Mouse (Mus musculus) kidney, postnatal 14 days (tissue): ENCODE results near the gene Xpr1.

Experiments
- DNase-seq: peaks from one replicate; pipeline ENCODE4 v3.0.0; 2022; ENCODE audit warnings: mixed read lengths

The Xpr1 gene

DNA sequence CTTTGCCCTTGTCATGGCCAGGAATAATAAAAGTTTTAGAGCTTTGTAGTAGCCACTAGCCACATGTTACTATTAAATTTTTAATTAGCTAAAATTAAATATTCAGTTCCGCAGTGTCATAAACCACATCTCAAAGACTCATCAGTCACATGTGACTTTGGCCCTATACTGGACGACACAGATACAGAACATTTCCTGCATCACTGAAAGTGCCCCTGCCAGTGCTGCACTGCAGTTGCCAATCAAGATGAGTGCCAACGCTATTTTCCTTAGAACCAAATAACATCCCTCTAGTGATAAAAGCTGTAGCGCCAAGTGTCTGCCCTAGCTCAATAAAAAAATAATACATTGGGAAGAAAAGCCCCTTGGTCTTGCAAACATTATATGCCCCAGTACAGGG, 17.2 kb downstream of the Xpr1 start:
- DNase-seq = no peak

GRCm38 (mm10) chr1:155394829-155395228, 22.4 kb downstream of the Xpr1 start:
- DNase-seq = no peak

DNA sequence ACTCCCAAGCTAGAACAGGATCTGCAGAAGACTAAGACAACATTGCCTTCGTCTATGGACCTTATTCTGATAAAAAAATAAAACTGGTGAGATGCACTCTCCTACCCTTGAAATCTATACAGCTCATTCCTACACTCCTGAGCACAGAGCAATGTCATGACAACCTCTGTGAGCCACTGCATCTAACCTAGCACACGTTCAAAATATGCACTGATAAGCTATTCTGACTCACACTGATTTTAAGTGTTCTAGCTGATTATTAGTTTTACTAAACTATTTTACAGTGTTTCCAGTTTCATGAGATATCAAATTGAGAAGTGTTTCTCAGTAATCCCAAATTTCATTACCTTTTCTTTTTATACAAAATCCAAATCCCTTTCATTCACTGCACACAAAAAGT, 23.2 kb downstream of the Xpr1 start:
- no peak for DNase-seq

DNA sequence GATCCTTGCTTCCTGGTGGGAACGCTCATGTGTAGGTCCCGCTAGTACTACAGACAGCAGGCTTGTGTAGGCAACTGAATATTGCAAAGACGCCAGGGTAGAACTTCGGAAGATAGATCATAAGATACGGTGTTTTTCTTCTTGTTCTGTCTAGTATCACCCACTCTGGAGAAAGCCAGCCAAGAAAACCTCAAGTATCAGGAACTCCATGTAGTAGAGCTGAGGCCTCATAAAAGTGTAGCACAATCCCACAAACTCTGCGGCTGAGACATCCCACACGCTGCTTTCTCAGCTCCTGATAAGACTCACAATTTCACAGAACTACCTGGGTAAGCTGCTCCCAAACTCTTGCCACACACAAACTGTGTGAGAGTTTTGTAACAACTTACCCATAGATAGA, 24.4 kb downstream of the Xpr1 start:
- no peak for DNase-seq

DNA sequence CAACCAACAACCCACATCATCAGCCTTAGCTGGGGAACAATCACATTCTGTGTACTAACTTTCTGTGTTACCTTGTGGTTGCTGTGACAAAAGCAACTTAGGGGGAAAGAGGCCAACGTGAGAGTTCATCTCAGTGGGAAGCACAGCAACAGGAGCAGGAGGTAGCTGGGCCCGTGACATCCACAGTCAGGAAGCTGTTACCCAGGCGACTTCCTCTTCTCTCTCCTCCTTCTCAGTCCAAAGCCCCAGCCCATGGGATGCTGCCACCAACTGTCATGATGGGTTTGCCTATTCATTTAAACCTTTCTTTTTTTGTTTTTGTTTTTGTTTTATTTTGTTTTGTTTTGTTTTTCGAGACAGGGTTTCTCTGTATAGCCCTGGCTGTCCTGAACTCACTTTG, 25.7 kb downstream of the Xpr1 start:
- no peak for DNase-seq

GRCm38 (mm10) chr1:155388418-155388817, 28.8 kb downstream of the Xpr1 start:
- DNase-seq = no peak

GRCm38 (mm10) chr1:155386551-155386950, 30.7 kb downstream of the Xpr1 start:
- no peak for DNase-seq

DNA sequence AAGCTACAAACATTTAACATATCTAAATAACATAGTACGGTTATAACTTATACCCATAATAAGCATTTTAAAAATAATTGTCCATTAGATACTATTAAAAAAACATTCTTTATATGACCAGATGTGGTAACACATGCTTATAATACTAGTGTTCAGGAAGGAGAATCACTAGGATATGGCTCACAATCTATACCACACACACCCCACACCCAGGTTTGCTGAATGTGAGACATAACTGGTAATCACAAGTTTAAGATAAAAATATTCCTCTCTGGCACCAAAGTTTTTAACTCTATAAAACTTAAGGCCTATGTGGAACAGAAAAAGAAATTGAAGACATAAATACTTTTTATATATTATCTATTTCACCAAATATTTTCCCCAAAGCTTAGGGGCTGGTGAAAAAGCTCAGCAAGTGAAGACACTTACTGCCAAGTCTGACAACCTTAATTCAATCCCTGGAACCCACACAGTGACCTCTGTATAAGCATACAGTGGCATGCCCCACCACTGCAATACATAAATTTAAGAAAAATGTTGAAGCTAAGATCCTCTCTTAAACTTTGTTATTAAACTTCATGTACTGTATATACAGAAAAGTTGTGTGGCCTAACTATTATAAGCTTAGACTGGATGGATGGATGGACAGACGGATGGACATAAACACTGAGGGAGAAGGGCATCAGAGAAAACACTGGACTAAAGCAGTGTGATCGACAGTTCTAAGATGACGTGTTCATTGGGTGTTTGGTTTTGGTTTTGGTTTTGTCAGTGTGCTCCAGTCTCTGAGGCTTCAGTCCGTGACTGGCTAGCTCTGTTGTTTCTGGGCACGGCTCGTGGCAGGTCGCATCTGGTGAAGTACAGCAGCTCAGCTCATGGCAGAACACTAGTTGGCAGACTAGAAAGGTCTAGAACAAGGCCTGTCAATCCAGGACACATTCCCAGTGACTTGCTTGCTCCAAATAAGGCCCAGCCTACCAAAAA, 33.6 kb downstream of the Xpr1 start:
- DNase-seq = no peak

DNA sequence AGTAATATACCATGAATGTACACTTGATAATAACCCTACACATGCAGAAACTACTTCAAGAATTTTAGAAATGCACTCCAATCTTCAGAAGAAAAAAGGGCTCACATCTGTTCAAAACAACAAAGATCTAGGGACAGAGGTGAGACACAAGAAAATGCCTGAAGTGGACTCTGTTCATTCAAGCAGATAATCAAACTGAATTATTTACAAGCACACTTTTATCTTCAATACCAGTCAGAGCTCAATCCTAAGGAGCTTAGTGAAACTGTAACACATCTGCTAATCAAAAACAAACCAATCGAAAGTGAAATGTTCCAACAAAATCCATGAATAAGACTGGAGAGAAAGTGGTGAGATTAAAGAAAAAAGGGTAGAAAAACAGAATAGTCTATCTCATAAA, 35.3 kb downstream of the Xpr1 start:
- DNase-seq = no peak

- DNase-seq = no peak
These were observed 37.9 kb downstream of the Xpr1 start for GRCm38 (mm10) chr1:155379289-155379688.

DNA sequence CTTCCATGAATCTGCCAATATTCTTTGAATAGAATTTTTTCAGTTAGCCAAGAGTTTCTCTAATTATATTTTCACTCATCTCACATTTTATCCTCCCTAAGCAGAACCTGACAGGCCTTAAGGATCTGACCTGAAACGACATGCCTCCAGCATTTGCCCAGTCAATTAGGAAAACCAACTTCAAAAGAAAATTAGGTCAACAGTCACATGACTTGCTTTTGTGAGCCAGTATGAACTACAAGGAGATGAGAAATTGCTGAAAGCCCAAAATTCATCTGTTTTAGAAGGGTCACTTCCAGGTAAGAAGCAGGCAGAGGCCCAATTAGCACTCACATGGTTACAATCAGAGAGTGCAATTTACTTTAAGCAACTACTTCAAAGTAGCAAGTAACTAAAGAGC, 44.4 kb downstream of the Xpr1 start:
- no peak for DNase-seq

GRCm38 (mm10) chr1:155370075-155370658, 47.0 kb downstream of the Xpr1 start:
- DNase-seq = no peak

- no peak for DNase-seq
These were observed 50.8 kb downstream of the Xpr1 start for GRCm38 (mm10) chr1:155366366-155366765.

- DNase-seq = no peak
These were observed 55.6 kb downstream of the Xpr1 start for GRCm38 (mm10) chr1:155361502-155362126.

DNA sequence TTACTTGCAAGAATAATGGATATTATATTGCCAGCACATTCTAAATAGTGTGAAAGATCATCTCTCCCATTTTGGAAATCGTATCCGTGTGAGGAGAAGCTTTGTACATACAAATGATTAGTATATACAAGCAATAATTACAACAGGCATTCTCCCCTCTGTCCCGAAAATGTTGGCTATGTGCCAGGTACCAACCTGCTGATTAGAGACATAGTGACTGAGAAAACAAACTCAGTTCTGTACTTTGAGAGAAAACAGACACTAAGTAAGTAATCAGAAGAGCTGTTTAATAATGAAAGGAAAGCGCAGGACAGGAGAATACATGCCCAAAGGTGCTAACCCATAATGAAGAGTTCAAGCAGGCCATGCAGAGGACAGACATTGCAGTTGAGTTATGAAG, 64.1 kb downstream of the Xpr1 start:
- no peak for DNase-seq

DNA sequence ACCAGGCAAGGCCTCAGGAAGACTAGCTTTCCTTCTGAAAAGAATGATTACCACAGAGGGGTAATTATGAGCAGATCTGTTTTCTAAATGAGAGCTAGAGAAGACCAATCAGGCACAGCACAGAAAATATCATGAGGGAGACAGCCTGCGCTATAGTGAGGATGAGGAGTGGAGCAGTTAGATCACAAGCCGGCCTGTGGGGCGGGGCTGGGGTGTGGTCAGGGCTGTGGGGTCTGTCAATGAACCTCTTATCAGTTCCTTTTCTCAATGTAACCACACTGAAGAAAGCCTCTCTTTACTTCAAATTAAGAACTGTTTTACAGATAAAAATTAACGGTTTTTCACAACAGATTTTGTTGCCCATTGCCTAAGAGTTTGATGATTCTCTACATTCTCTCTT, 65.7 kb downstream of the Xpr1 start:
- no peak for DNase-seq

DNA sequence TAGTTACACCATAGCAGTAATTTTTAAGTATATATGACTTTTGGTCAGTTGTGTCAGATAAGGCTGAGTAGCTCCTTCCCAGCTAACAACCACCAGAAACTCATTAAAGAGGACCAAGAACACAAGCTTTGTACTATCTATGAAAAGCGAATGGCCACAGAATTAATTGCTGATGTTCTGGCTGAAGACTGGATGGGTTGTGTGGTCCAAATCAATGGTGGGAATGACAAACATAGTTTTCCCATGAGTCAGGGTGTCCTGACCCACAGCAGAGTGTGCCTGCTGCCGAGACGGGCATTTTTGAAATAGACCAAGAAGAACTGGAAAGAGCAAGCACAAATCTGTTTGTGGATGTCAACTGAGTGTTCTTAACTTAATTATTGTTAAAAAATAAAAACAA, 68.7 kb downstream of the Xpr1 start:
- no peak for DNase-seq

GRCm38 (mm10) chr1:155347339-155347738, 69.9 kb downstream of the Xpr1 start:
- DNase-seq = no peak

GRCm38 (mm10) chr1:155344019-155344418, 73.2 kb downstream of the Xpr1 start:
- DNase-seq = no peak

DNA sequence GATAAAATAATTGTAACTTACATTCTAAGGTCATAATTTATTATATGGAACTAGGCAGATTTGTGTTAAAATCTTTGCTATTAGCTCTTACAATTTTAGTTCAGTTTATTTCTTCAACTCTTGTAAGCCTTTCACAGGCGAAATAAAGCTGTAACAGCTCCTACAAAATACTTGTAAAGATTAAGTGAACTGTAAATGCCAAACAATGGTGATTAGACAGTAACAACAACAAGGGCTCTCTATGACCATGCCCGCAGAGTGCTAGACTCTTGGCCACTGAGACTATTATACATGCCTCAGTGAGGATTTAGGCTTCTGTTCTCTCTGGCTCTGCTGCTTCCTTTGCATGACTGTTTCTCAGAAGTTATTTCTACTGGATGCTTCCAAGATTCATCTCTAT, 77.6 kb downstream of the Xpr1 start:
- no peak for DNase-seq

GRCm38 (mm10) chr1:155337315-155337714, 79.9 kb downstream of the Xpr1 start:
- DNase-seq = no peak

DNA sequence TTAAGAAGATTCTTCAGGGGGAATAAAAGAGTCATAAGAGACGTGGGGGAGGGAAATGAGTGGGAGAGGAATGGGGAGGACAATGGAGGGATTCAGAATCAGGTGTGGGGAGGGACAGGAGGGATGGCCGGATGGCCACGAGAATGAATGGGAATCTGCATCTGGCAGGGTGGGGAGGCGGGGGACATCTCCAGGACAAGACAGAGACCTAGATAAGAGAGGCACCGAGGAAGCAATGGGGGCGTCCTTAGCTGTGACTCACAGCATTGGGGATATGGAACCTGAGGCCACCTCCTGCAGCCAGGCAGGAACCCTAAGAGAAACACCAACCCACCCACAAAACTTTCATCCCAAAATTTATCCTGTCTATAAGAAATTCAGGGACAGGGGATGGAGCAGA, 81.3 kb downstream of the Xpr1 start:
- no peak for DNase-seq

- DNase-seq = no peak
These were observed 95.0 kb downstream of the Xpr1 start for GRCm38 (mm10) chr1:155322183-155322582.
